Mouse (Mus musculus) forebrain, embryonic 16.5 days (tissue): ENCODE data around the gene Fam243. TPM values are rescaled to one million over a fixed set of nuclear protein-coding genes. Genes with fewer than 3 reads are reported as not detected.

Experiments
- ATAC-seq: fragments of 200-750 bp; cut with Nextera tagmentation; 2 replicates; pipeline ENCODE4 v1.8.0; 2017; ENCODE audit warnings: mild to moderate bottlenecking, moderate library complexity
- H3K27ac ChIP-seq: fragments of 300-500 bp; sonication (generic); 2 replicates; pipeline ENCODE4 v1.5.1; 2014; ENCODE audit warnings: low read length, control low read depth
- H3K27me3 ChIP-seq: fragments of 300-500 bp; sonication (generic); replicated peaks from 2 replicates; pipeline ENCODE4 v1.6.1; 2014; ENCODE audit warnings: low read length; ENCODE audit not compliant: control insufficient read depth, insufficient read depth
- H3K36me3 ChIP-seq: fragments of 300-500 bp; sonication (generic); 2 replicates; pipeline ENCODE4 v1.6.1; 2014; ENCODE audit not compliant: control insufficient read depth, insufficient read depth
- H3K4me1 ChIP-seq: fragments of 300-500 bp; sonication (generic); replicated peaks from 2 replicates; pipeline ENCODE4 v1.6.1; 2014; ENCODE audit warnings: low read length; ENCODE audit not compliant: control insufficient read depth, insufficient read depth
- H3K4me2 ChIP-seq: fragments of 300-500 bp; sonication (generic); 2 replicates; pipeline ENCODE4 v1.6.1; 2014; ENCODE audit warnings: mild to moderate bottlenecking, low read length, control low read depth
- H3K4me3 ChIP-seq: fragments of 300-500 bp; sonication (generic); replicated peaks from 2 replicates; pipeline ENCODE4 v1.5.1; 2014; ENCODE audit warnings: mild to moderate bottlenecking, low read length, control low read depth
- H3K9ac ChIP-seq: fragments of 300-500 bp; sonication (generic); replicated peaks from 2 replicates; pipeline ENCODE4 v1.6.1; 2014; ENCODE audit warnings: low read depth, low read length, control low read depth
- H3K9me3 ChIP-seq: fragments of 300-500 bp; sonication (generic); 2 replicates; pipeline ENCODE4 v1.6.1; 2016; ENCODE audit warnings: low read length; ENCODE audit not compliant: control insufficient read depth
- WGBS: fragments of 180-500 bp; shearing (Covaris S2); extraction: QIAGEN DNeasy Blood & Tissue Kit; methylation state at CpG from one replicate; pipeline ENCODE4 v1.1.7; 2014; 5-methylcytosine and 5-hydroxymethylcytosine counted together
- polyA plus RNA-seq: library from polyadenylated mRNA; unstranded; fragments of >200 nt; fragmentation: Nextera tagmentation; extraction: Ambion mirVana; gene quantifications from 2 replicates; pipeline ENCODE4 v1.2.1, GENCODE M21; 2015

The Fam243 gene
- polyA plus RNA-seq, 1 experiment from 2014 or later: 0.15 TPM

GRCm38 (mm10) chr16:92353897-92354296 lies 32.7 kb upstream of the Fam243 start:
- no peak overlapping the region for H3K4me2 ChIP-seq
- no peak for ATAC-seq
- H3K27ac ChIP-seq: no peak overlapping the region
- no peak overlapping the region for H3K9ac ChIP-seq
- peaks cover 1% of the 10 kb centered on the region; the same call in 1 of the 2 replicates for H3K4me1 ChIP-seq
- H3K9me3 ChIP-seq: no peaks in the 10 kb centered on the region
- whole genome bisulfite sequencing: 76% methylated on average over 2 of the region's 2 CpGs
- no peaks in the 10 kb centered on the region for H3K36me3 ChIP-seq
- H3K4me3 ChIP-seq: no peak overlapping the region
- no peaks in the 10 kb centered on the region for H3K27me3 ChIP-seq

GRCm38 (mm10) chr16:92353295-92353694 lies 32.1 kb upstream of the Fam243 start:
- WGBS: 85% methylated on average over 12 of the region's 12 CpGs
- Histone ChIP-seq H3K4me1 (no peaks in the 10 kb centered on the region; the same call in 1 of the 2 replicates), H3K9me3 (no peaks in the 10 kb centered on the region), H3K9ac (no peak overlapping the region), H3K27me3 (no peaks in the 10 kb centered on the region), H3K27ac (no peak overlapping the region), H3K4me2 (no peak overlapping the region), H3K4me3 (no peak overlapping the region), H3K36me3 (no peaks in the 10 kb centered on the region)
- ATAC-seq: no peak

- Histone ChIP-seq H3K27me3 (no peaks in the 10 kb centered on the region), H3K9me3 (no peaks in the 10 kb centered on the region), H3K9ac (no peak overlapping the region), H3K4me3 (no peak overlapping the region), H3K36me3 (no peaks in the 10 kb centered on the region), H3K4me2 (no peak overlapping the region), H3K4me1 (no peaks in the 10 kb centered on the region), H3K27ac (no peak overlapping the region)
- 79% methylated on average over 12 of the region's 12 CpGs for WGBS
- no peak for ATAC-seq
Measured at GRCm38 (mm10) chr16:92348941-92349340, 27.7 kb upstream of the Fam243 start.

- Histone ChIP-seq H3K4me1 (no peaks in the 10 kb centered on the region), H3K9ac (no peak overlapping the region), H3K36me3 (no peaks in the 10 kb centered on the region), H3K4me3 (no peak overlapping the region), H3K27ac (no peak overlapping the region), H3K9me3 (no peaks in the 10 kb centered on the region), H3K27me3 (no peaks in the 10 kb centered on the region), H3K4me2 (no peak overlapping the region)
- 60% methylated on average over 13 of the region's 13 CpGs for WGBS
- ATAC-seq: no peak
Measured at GRCm38 (mm10) chr16:92346297-92346916, 25.2 kb upstream of the Fam243 start.

- Histone ChIP-seq H3K36me3 (no peaks in the 10 kb centered on the region), H3K4me3 (no peak overlapping the region), H3K4me1 (no peaks in the 10 kb centered on the region; the same call in 1 of the 2 replicates), H3K4me2 (no peak overlapping the region), H3K27me3 (no peaks in the 10 kb centered on the region), H3K9me3 (no peaks in the 10 kb centered on the region), H3K27ac (no peak overlapping the region), H3K9ac (no peak overlapping the region)
- no peak for ATAC-seq
- WGBS: 73% methylated on average over 11 of the region's 11 CpGs
Measured at GRCm38 (mm10) chr16:92345177-92345576, 23.9 kb upstream of the Fam243 start.

GRCm38 (mm10) chr16:92340612-92341511 lies 19.6 kb upstream of the Fam243 start:
- 29% methylated on average over 27 of the region's 27 CpGs for WGBS
- Histone ChIP-seq H3K27ac (no peak overlapping the region), H3K36me3 (no peaks in the 10 kb centered on the region), H3K9ac (0 out of 2 replicates have a peak overlapping the region, but pooled peaks have one; percentile 12), H3K9me3 (no peaks in the 10 kb centered on the region), H3K4me3 (peak overlapping the region; percentile 30), H3K4me2 (peak overlapping the region; percentile 48), H3K27me3 (no peaks in the 10 kb centered on the region), H3K4me1 (no peaks in the 10 kb centered on the region; the same call in none of the 2 replicates)
- peak; percentile 79 for ATAC-seq

GRCm38 (mm10) chr16:92336280-92336679 lies 15.0 kb upstream of the Fam243 start:
- H3K9me3 ChIP-seq: no peaks in the 10 kb centered on the region
- no peak overlapping the region for H3K27ac ChIP-seq
- 0 out of 2 replicates have a peak, but pooled peaks cover 3% of the 10 kb centered on the region for H3K27me3 ChIP-seq
- H3K9ac ChIP-seq: no peak overlapping the region
- WGBS: 7% methylated on average over 9 of the region's 9 CpGs
- no peak overlapping the region for H3K4me3 ChIP-seq
- no peak overlapping the region for H3K4me2 ChIP-seq
- ATAC-seq: peak; percentile 48
- H3K4me1 ChIP-seq: no peaks in the 10 kb centered on the region; the same call in none of the 2 replicates
- no peaks in the 10 kb centered on the region for H3K36me3 ChIP-seq

GRCm38 (mm10) chr16:92334600-92334999 lies 13.4 kb upstream of the Fam243 start:
- H3K27ac ChIP-seq: no peak overlapping the region
- H3K9me3 ChIP-seq: no peaks in the 10 kb centered on the region
- H3K4me1 ChIP-seq: no peaks in the 10 kb centered on the region
- WGBS: 67% methylated on average over 9 of the region's 9 CpGs
- H3K4me3 ChIP-seq: no peak overlapping the region
- H3K27me3 ChIP-seq: 0 out of 2 replicates have a peak, but pooled peaks cover 3% of the 10 kb centered on the region
- H3K9ac ChIP-seq: no peak overlapping the region
- no peak overlapping the region for H3K4me2 ChIP-seq
- H3K36me3 ChIP-seq: no peaks in the 10 kb centered on the region
- no peak for ATAC-seq

GRCm38 (mm10) chr16:92330966-92331365 lies 9.7 kb upstream of the Fam243 start:
- Histone ChIP-seq H3K4me3 (no peak overlapping the region), H3K4me1 (no peaks in the 10 kb centered on the region), H3K9ac (no peak overlapping the region), H3K9me3 (no peaks in the 10 kb centered on the region), H3K36me3 (no peaks in the 10 kb centered on the region), H3K27me3 (0 out of 2 replicates have a peak, but pooled peaks cover 3% of the 10 kb centered on the region), H3K27ac (no peak overlapping the region), H3K4me2 (no peak overlapping the region)
- ATAC-seq: no peak
- WGBS: 82% methylated on average over 5 of the region's 5 CpGs
